Mouse (Mus musculus) midbrain, postnatal 0 days (tissue): ENCODE results near the gene Slmap. TPM values are rescaled to one million over a fixed set of nuclear protein-coding genes. Genes with fewer than 3 reads are reported as not detected.

Experiments used
- ATAC-seq: fragments of 200-750 bp; cut with Nextera tagmentation; 2 replicates; pipeline ENCODE4 v1.8.0; 2017; ENCODE audit warnings: moderate number of reproducible peaks, mild to moderate bottlenecking, moderate TSS enrichment, moderate library complexity; ENCODE audit not compliant: low FRiP score
- DNase-seq: peaks from one replicate; pipeline ENCODE4 v3.0.0-alpha.2; 2015; ENCODE audit warnings: low spot score
- H3K27ac ChIP-seq: fragments of 300-500 bp; sonication (generic); 2 replicates; pipeline ENCODE4 v1.5.1; 2014; ENCODE audit warnings: low read depth, mild to moderate bottlenecking, low read length, mixed read lengths
- H3K27me3 ChIP-seq: fragments of 300-500 bp; sonication (generic); 2 replicates; pipeline ENCODE4 v1.6.1; 2014; ENCODE audit warnings: low read length, control low read depth, mixed read lengths; ENCODE audit not compliant: insufficient read depth
- H3K36me3 ChIP-seq: fragments of 300-500 bp; sonication (generic); 2 replicates; pipeline ENCODE4 v1.6.1; 2014; ENCODE audit warnings: low read length, control low read depth, mixed read lengths; ENCODE audit not compliant: insufficient read depth
- H3K4me1 ChIP-seq: fragments of 300-500 bp; sonication (generic); 2 replicates; pipeline ENCODE4 v1.6.1; 2014; ENCODE audit warnings: mild to moderate bottlenecking, control low read depth, antibody characterized with exemption, low read length, mixed read lengths; ENCODE audit not compliant: insufficient read depth
- H3K4me2 ChIP-seq: fragments of 300-500 bp; sonication (generic); 2 replicates; pipeline ENCODE4 v1.6.1; 2014; ENCODE audit warnings: low read depth, mild to moderate bottlenecking, low read length, mixed read lengths; ENCODE audit not compliant: poor library complexity, severe bottlenecking
- H3K4me3 ChIP-seq: fragments of 300-500 bp; sonication (generic); 2 replicates; pipeline ENCODE4 v1.5.1; 2014; ENCODE audit warnings: low read depth, mild to moderate bottlenecking, low read length, moderate library complexity
- H3K9ac ChIP-seq: fragments of 300-500 bp; sonication (generic); replicated peaks from 2 replicates; pipeline ENCODE4 v1.6.1; 2014; ENCODE audit warnings: mild to moderate bottlenecking, low read length, moderate library complexity, mixed read lengths; ENCODE audit not compliant: poor library complexity, severe bottlenecking
- H3K9me3 ChIP-seq: fragments of 300-500 bp; sonication (generic); 2 replicates; pipeline ENCODE4 v1.6.1; 2016; ENCODE audit warnings: low read length, control low read depth
- CTCF ChIP-seq: IDR thresholded peaks from 2 replicates; pipeline ENCODE4 v1.5.1; 2016; ENCODE audit warnings: antibody characterized with exemption, mild to moderate bottlenecking
- WGBS: fragments of 180-500 bp; shearing (Covaris S2); extraction: QIAGEN DNeasy Blood & Tissue Kit; methylation state at CpG from one replicate; pipeline ENCODE4 v1.1.7; 2014; 5-methylcytosine and 5-hydroxymethylcytosine counted together
- polyA plus RNA-seq: library from polyadenylated mRNA; unstranded; fragments of >200 nt; fragmentation: Nextera tagmentation; extraction: Ambion mirVana; gene quantifications from 2 replicates; pipeline ENCODE4 v1.2.1, GENCODE M21; 2015
- total RNA-seq: library from RNA; depleted of rRNA; stranded (reverse); fragments of >200 nt; gene quantifications from 2 replicates; pipeline ENCODE4 v1.2.3, GENCODE M21; 2014

The Slmap gene
- total and polyA plus RNA-seq, 2 experiments from 2014 or later, result 11.1 to 23.2 TPM

GRCm38 (mm10) chr14:26450036-26450800 is 84.5 kb downstream of the Slmap start:
- Histone ChIP-seq H3K9me3 (no peaks in the 10 kb centered on the region), H3K36me3 (no peaks in the 10 kb centered on the region), H3K4me3 (no peak overlapping the region), H3K4me1 (0 out of 2 replicates have a peak, but pooled peaks cover 4% of the 10 kb centered on the region), H3K27ac (no peak overlapping the region), H3K9ac (no peak overlapping the region), H3K27me3 (no peaks in the 10 kb centered on the region), H3K4me2 (peak overlapping the region; percentile 20)
- no peak for TF ChIP-seq CTCF
- DNase-seq (no peak), ATAC-seq (no peak)
- WGBS, result 21% methylated on average over 16 of the region's 16 CpGs

GRCm38 (mm10) chr14:26448581-26448980 is 86.2 kb downstream of the Slmap start:
- no peak overlapping the region for H3K4me2 ChIP-seq
- TF ChIP-seq CTCF, result no peak
- no peak overlapping the region for H3K4me3 ChIP-seq
- H3K4me1 ChIP-seq, result 0 out of 2 replicates have a peak, but pooled peaks cover 4% of the 10 kb centered on the region
- 62% methylated on average over 4 of the region's 4 CpGs for WGBS
- H3K27ac ChIP-seq, result no peak overlapping the region
- ATAC-seq (no peak), DNase-seq (no peak)
- no peaks in the 10 kb centered on the region for H3K9me3 ChIP-seq
- H3K27me3 ChIP-seq, result no peaks in the 10 kb centered on the region
- H3K36me3 ChIP-seq, result peaks cover 3% of the 10 kb centered on the region; the same call in 1 of the 2 replicates
- H3K9ac ChIP-seq, result no peak overlapping the region

- Histone ChIP-seq H3K9ac (no peak overlapping the region), H3K27me3 (no peaks in the 10 kb centered on the region), H3K4me2 (no peak overlapping the region), H3K4me3 (no peak overlapping the region), H3K9me3 (no peaks in the 10 kb centered on the region), H3K4me1 (0 out of 2 replicates have a peak, but pooled peaks cover 4% of the 10 kb centered on the region), H3K36me3 (peaks cover 3% of the 10 kb centered on the region; the same call in 1 of the 2 replicates), H3K27ac (no peak overlapping the region)
- no peak for ATAC-seq
- TF ChIP-seq CTCF, result no peak
- no peak for DNase-seq
- WGBS, result 93% methylated on average over 2 of the region's 2 CpGs
These were observed 87.5 kb downstream of the Slmap start for GRCm38 (mm10) chr14:26447223-26447622.

GRCm38 (mm10) chr14:26446538-26446937 is 88.2 kb downstream of the Slmap start:
- H3K4me1 ChIP-seq, result 0 out of 2 replicates have a peak, but pooled peaks cover 4% of the 10 kb centered on the region
- DNase-seq (no peak), ATAC-seq (no peak)
- H3K36me3 ChIP-seq, result peaks cover 3% of the 10 kb centered on the region; the same call in 1 of the 2 replicates
- no peak overlapping the region for H3K27ac ChIP-seq
- H3K9ac ChIP-seq, result no peak overlapping the region
- H3K4me3 ChIP-seq, result no peak overlapping the region
- TF ChIP-seq CTCF, result no peak
- no peaks in the 10 kb centered on the region for H3K27me3 ChIP-seq
- WGBS, result 71% methylated on average over 3 of the region's 3 CpGs
- H3K9me3 ChIP-seq, result no peaks in the 10 kb centered on the region
- no peak overlapping the region for H3K4me2 ChIP-seq

- H3K4me1 ChIP-seq, result no peaks in the 10 kb centered on the region
- TF ChIP-seq CTCF, result no peak
- no peak overlapping the region for H3K9ac ChIP-seq
- WGBS, result 85% methylated on average over 6 of the region's 6 CpGs
- DNase-seq (no peak), ATAC-seq (no peak)
- H3K27ac ChIP-seq, result no peak overlapping the region
- no peak overlapping the region for H3K4me2 ChIP-seq
- no peak overlapping the region for H3K4me3 ChIP-seq
- peaks cover 6% of the 10 kb centered on the region; the same call in 1 of the 2 replicates for H3K36me3 ChIP-seq
- H3K27me3 ChIP-seq, result no peaks in the 10 kb centered on the region
- H3K9me3 ChIP-seq, result no peaks in the 10 kb centered on the region
These were observed 92.2 kb downstream of the Slmap start for GRCm38 (mm10) chr14:26442534-26442933.

GRCm38 (mm10) chr14:26441041-26441812 is 93.5 kb downstream of the Slmap start:
- H3K27me3 ChIP-seq, result no peaks in the 10 kb centered on the region
- no peaks in the 10 kb centered on the region for H3K4me1 ChIP-seq
- H3K27ac ChIP-seq, result no peak overlapping the region
- H3K36me3 ChIP-seq, result peaks cover 6% of the 10 kb centered on the region; the same call in 1 of the 2 replicates
- H3K4me3 ChIP-seq, result no peak overlapping the region
- ATAC-seq (no peak), DNase-seq (no peak)
- no peak overlapping the region for H3K4me2 ChIP-seq
- no peak for TF ChIP-seq CTCF
- H3K9me3 ChIP-seq, result no peaks in the 10 kb centered on the region
- 93% methylated on average over 2 of the region's 2 CpGs for WGBS
- H3K9ac ChIP-seq, result no peak overlapping the region
